Mouse (Mus musculus) CH12.LX (cell line): ENCODE measurements around the gene Lrrn4cl. TPM values are rescaled to one million over a fixed set of nuclear protein-coding genes. Genes with fewer than 3 reads are reported as not detected.

Source experiments
- DNase-seq: peaks from one replicate; pipeline ENCODE4 v3.0.0-alpha.2; 2013; ENCODE audit errors: extremely low read depth
- H3K27ac ChIP-seq: 2 replicates; pipeline ENCODE4 v1.5.1; 2012; ENCODE audit warnings: low read depth, mild to moderate bottlenecking, control low read depth, moderate library complexity; ENCODE audit not compliant: insufficient read depth
- H3K27me3 ChIP-seq: replicated peaks from 2 replicates; pipeline ENCODE3; 2012; ENCODE audit warnings: inconsistent platforms
- H3K36me3 ChIP-seq, 2 experiments: replicated peaks in 1 of 2; 2 replicates each; pipeline versions ENCODE3 to v1.6.1; 2012; ENCODE audit warnings: inconsistent platforms in 1 of 2, low read length in 1 of 2, mild to moderate bottlenecking in 1 of 2, mixed read lengths in 1 of 2, moderate library complexity in 1 of 2; ENCODE audit not compliant: control insufficient read depth in 1 of 2, insufficient read depth in 1 of 2
- H3K4me1 ChIP-seq, 2 experiments: 2 replicates each; pipeline ENCODE4 v1.6.1; 2012; ENCODE audit warnings: inconsistent platforms in 1 of 2, moderate library complexity in 1 of 2; ENCODE audit not compliant: insufficient read depth in 2 of 2, control insufficient read depth in 1 of 2
- H3K4me2 ChIP-seq: 2 replicates; pipeline ENCODE4 v1.6.1; 2012; ENCODE audit warnings: low read depth, mild to moderate bottlenecking, control low read depth; ENCODE audit not compliant: poor library complexity, insufficient read depth, severe bottlenecking
- H3K4me3 ChIP-seq, 3 experiments: fragments of 150-350 bp in 1 of 3; sonication (generic) in 1 of 3; replicated peaks in 1 of 3; 2 replicates each; pipeline versions ENCODE3 to v1.5.1; 2011 to 2012; ENCODE audit warnings: low read depth in 2 of 3, low read length in 2 of 3, mild to moderate bottlenecking in 2 of 3, moderate library complexity in 2 of 3, control low read depth in 1 of 3, improper control_type of control experiment in 1 of 3, inconsistent platforms in 1 of 3, mixed read lengths in 1 of 3; ENCODE audit not compliant: poor library complexity in 1 of 3
- H3K79me2 ChIP-seq: replicated peaks from 2 replicates; pipeline ENCODE4 v1.6.1; 2012; ENCODE audit warnings: mild to moderate bottlenecking, moderate library complexity; ENCODE audit not compliant: control insufficient read depth, poor library complexity, insufficient read depth, severe bottlenecking; ENCODE audit errors: extremely low read depth
- H3K9ac ChIP-seq: 2 replicates; pipeline ENCODE4 v1.6.1; 2012; ENCODE audit warnings: low read depth, mild to moderate bottlenecking, control low read depth, moderate library complexity; ENCODE audit not compliant: insufficient read depth
- H3K9me3 ChIP-seq: replicated peaks from 2 replicates; pipeline ENCODE3; 2012; ENCODE audit warnings: low read length, inconsistent platforms, mixed read lengths
- BHLHE40 ChIP-seq: IDR thresholded peaks from 2 replicates; pipeline ENCODE4 v1.6.1; 2011; ENCODE audit warnings: mild to moderate bottlenecking, low read depth, low read length, improper control_type of control experiment
- CHD1 ChIP-seq: IDR thresholded peaks from 2 replicates; pipeline ENCODE4 v1.6.1; 2012; ENCODE audit warnings: low read depth, low read length, improper control_type of control experiment, inconsistent platforms
- CHD2 ChIP-seq: IDR thresholded peaks from 2 replicates; pipeline ENCODE4 v1.6.1; 2011; ENCODE audit warnings: low read length, improper control_type of control experiment
- CTCF ChIP-seq, 2 experiments: IDR thresholded peaks in 1 of 2; conservative IDR thresholded peaks in 1 of 2; 2 replicates each; pipeline ENCODE4 v1.5.1; 2011 to 2012; ENCODE audit warnings: low read depth in 2 of 2, low read length in 2 of 2, improper control_type of control experiment in 1 of 2, inconsistent platforms in 1 of 2, mild to moderate bottlenecking in 1 of 2, moderate library complexity in 1 of 2
- E2F4 ChIP-seq: IDR thresholded peaks from 2 replicates; pipeline ENCODE4 v1.6.1; 2011; ENCODE audit warnings: low read depth, low read length, improper control_type of control experiment; ENCODE audit not compliant: insufficient replicate concordance
- ELF1 ChIP-seq: IDR thresholded peaks from 2 replicates; pipeline ENCODE4 v1.6.1; 2014; ENCODE audit warnings: low read depth, mild to moderate bottlenecking, inconsistent platforms, low read length, improper control_type of control experiment
- HCFC1 ChIP-seq: IDR thresholded peaks from 2 replicates; pipeline ENCODE4 v1.6.1; 2012; ENCODE audit warnings: low read depth, mild to moderate bottlenecking, inconsistent platforms, low read length, improper control_type of control experiment
- IRF4 ChIP-seq: IDR thresholded peaks from 2 replicates; pipeline ENCODE4 v1.6.1; 2014; ENCODE audit warnings: low read depth, mild to moderate bottlenecking, inconsistent platforms, low read length, improper control_type of control experiment
- JUN ChIP-seq: IDR thresholded peaks from 2 replicates; pipeline ENCODE4 v1.6.1; 2011; ENCODE audit warnings: low read depth, mild to moderate bottlenecking, low read length, improper control_type of control experiment, moderate library complexity; ENCODE audit not compliant: insufficient read depth
- JUND ChIP-seq: conservative IDR thresholded peaks from 2 replicates; pipeline ENCODE4 v1.6.1; 2011; ENCODE audit warnings: low read depth, low read length, improper control_type of control experiment
- KAT2A ChIP-seq: IDR thresholded peaks from 2 replicates; pipeline ENCODE4 v1.6.1; 2012; ENCODE audit warnings: low read length, improper control_type of control experiment, inconsistent platforms; ENCODE audit not compliant: insufficient replicate concordance
- MAFK ChIP-seq: IDR thresholded peaks from 2 replicates; pipeline ENCODE4 v1.6.1; 2011; ENCODE audit warnings: low read length, improper control_type of control experiment; ENCODE audit not compliant: insufficient replicate concordance
- MAZ ChIP-seq: IDR thresholded peaks from 2 replicates; pipeline ENCODE4 v1.6.1; 2012; ENCODE audit warnings: low read depth, mild to moderate bottlenecking, inconsistent platforms, low read length, improper control_type of control experiment, moderate library complexity
- MEF2A ChIP-seq: IDR thresholded peaks from 2 replicates; pipeline ENCODE4 v1.6.1; 2014; ENCODE audit warnings: low read depth, mild to moderate bottlenecking, inconsistent platforms, low read length, improper control_type of control experiment, borderline replicate concordance
- MXI1 ChIP-seq: IDR thresholded peaks from 2 replicates; pipeline ENCODE4 v1.6.1; 2011; ENCODE audit warnings: mild to moderate bottlenecking, low read depth, low read length, improper control_type of control experiment
- MYC ChIP-seq: IDR thresholded peaks from 2 replicates; pipeline ENCODE4 v1.6.1; 2011; ENCODE audit warnings: low read depth, mild to moderate bottlenecking, improper control_type of control experiment, low read length
- NELFE ChIP-seq: IDR thresholded peaks from 2 replicates; pipeline ENCODE4 v1.6.1; 2011; ENCODE audit warnings: low read depth, low read length, improper control_type of control experiment
- PAX5 ChIP-seq: IDR thresholded peaks from 2 replicates; pipeline ENCODE4 v1.6.1; 2012; ENCODE audit warnings: low read length, inconsistent platforms, mixed read lengths
- POLR2A ChIP-seq: IDR thresholded peaks from 2 replicates; pipeline ENCODE4 v1.6.1; 2011; ENCODE audit warnings: low read depth, mild to moderate bottlenecking, improper control_type of control experiment, low read length
- POLR2AphosphoS2 ChIP-seq: IDR thresholded peaks from 2 replicates; pipeline ENCODE4 v1.6.1; 2011; ENCODE audit warnings: low read depth, low read length, improper control_type of control experiment
- RAD21 ChIP-seq: IDR thresholded peaks from 2 replicates; pipeline ENCODE4 v1.6.1; 2011; ENCODE audit warnings: low read depth, mild to moderate bottlenecking, low read length, improper control_type of control experiment, moderate library complexity
- RCOR1 ChIP-seq: conservative IDR thresholded peaks from 2 replicates; pipeline ENCODE4 v1.6.1; 2012; ENCODE audit warnings: low read depth, mild to moderate bottlenecking, inconsistent platforms, low read length, improper control_type of control experiment
- SIN3A ChIP-seq: IDR thresholded peaks from 2 replicates; pipeline ENCODE4 v1.6.1; 2012; ENCODE audit warnings: low read length, improper control_type of control experiment, inconsistent platforms
- TBP ChIP-seq: conservative IDR thresholded peaks from 2 replicates; pipeline ENCODE4 v1.6.1; 2011; ENCODE audit warnings: low read depth, low read length, improper control_type of control experiment
- TCF12 ChIP-seq: IDR thresholded peaks from 2 replicates; pipeline ENCODE4 v1.6.1; 2014; ENCODE audit warnings: low read depth, mild to moderate bottlenecking, inconsistent platforms, low read length, improper control_type of control experiment
- UBTF ChIP-seq: IDR thresholded peaks from 2 replicates; pipeline ENCODE4 v1.6.1; 2012; ENCODE audit warnings: low read depth, mild to moderate bottlenecking, inconsistent platforms, low read length, improper control_type of control experiment, moderate library complexity
- USF1 ChIP-seq: IDR thresholded peaks from 2 replicates; pipeline ENCODE4 v1.6.1; 2014; ENCODE audit warnings: low read depth, mild to moderate bottlenecking, inconsistent platforms, low read length, improper control_type of control experiment
- USF2 ChIP-seq: conservative IDR thresholded peaks from 2 replicates; pipeline ENCODE4 v1.6.1; 2011; ENCODE audit warnings: low read depth, low read length, improper control_type of control experiment
- ZC3H11A ChIP-seq: IDR thresholded peaks from 2 replicates; pipeline ENCODE4 v1.6.1; 2012; ENCODE audit warnings: low read depth, mild to moderate bottlenecking, inconsistent platforms, low read length, improper control_type of control experiment
- ZKSCAN1 ChIP-seq: IDR thresholded peaks from 2 replicates; pipeline ENCODE4 v1.6.1; 2012; ENCODE audit warnings: low read depth, inconsistent platforms, low read length, improper control_type of control experiment, borderline replicate concordance
- ZMIZ1 ChIP-seq: IDR thresholded peaks from 2 replicates; pipeline ENCODE4 v1.6.1; 2012; ENCODE audit warnings: low read depth, mild to moderate bottlenecking, inconsistent platforms, low read length, improper control_type of control experiment
- ZNF384 ChIP-seq: IDR thresholded peaks from 2 replicates; pipeline ENCODE4 v1.6.1; 2012; ENCODE audit warnings: low read depth, low read length, improper control_type of control experiment, inconsistent platforms
- dilution Hi-C: fragments of 300-500 bp; cut with MboI; formaldehyde crosslinking; loops from 2 replicates; pipeline ENCODE4 v1.14.3; 2020; ENCODE audit warnings: low sequenced_read_pairs; ENCODE audit not compliant: extremely low pct_unique_long_range_greater_than_20kb, extremely low pct_ligation_motif_present
- in situ Hi-C: fragments of 300-500 bp; cut with MboI; formaldehyde crosslinking; loops from 3 replicates; pipeline ENCODE4 v1.14.3; 2019; ENCODE audit warnings: low sequenced_read_pairs, low pct_ligation_motif_present, low pct_unique_long_range_greater_than_20kb, mixed read lengths
- polyA plus RNA-seq: library from polyadenylated mRNA; unstranded; fragments of >175 nt; gene quantifications from 2 replicates; pipeline ENCODE4 v1.2.1, GENCODE M21; 2012; ENCODE audit warnings: low read depth; ENCODE audit not compliant: insufficient read length
- total RNA-seq, 2 experiments: library from RNA; depleted of rRNA; stranded (reverse); fragments of 300-350 nt in 1 of 2; fragments of >200 nt in 1 of 2; gene quantifications; 2 replicates each; pipeline ENCODE4 v1.2.3; 2012 to 2014

The Lrrn4cl gene
- total and polyA plus RNA-seq, 3 experiments, result 0.17 to 0.41 (median 0.31) TPM

DNA sequence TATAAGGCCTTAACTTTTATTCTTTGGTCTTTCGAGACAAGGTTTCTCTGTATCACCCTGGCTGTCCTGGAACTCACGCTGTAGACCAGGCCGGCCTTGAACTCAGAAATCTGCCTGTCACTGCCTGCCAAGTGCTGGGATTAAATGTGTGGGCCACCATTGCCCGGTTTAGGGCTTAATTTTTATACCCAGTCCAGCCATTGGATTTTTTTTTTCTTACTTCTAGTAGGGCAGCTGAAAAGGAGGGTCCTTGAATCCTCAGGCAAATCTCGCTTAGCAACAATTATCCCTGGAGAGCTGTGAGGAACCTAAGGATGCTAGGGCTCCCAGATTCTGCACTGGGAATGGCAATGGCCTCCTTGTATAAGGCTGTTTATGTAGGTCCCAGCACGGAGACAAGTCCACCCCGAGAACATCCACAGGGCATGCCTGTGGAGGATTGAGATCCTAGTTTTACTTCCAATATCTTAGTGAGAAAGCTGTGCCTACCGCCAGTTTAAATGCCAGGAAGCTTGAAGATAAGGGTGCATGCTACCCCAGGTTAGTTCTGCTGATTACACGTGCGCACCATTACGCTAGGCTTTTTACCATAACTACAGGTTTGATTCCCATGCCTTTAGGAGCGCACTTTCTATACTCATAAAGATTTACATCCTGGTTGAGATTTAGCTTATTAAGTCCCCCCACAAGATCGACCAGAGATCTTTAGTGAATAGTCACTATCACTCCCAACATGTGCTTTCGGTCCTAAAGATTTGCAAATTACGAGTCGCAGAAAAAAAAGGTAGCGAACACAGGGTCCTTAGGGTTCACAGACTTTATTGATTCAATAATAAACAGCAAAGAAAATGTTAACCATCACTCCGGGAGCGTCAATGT is 37.3 kb downstream of the Lrrn4cl start (continued):
- TF ChIP-seq ELF1 (no peak), RCOR1 (no peak), CHD2 (no peak; the same call in 1 of the 2 replicates), IRF4 (no peak), E2F4 (no peak), ZNF384 (no peak), CTCF (conservative IDR thresholded peaks at IDR 0.05 in 1 of 2, IDR thresholded peaks at IDR 0.05 in 1 of 2; ENCODE audit: low read depth in 2 of 2, low read length in 2 of 2) (no peak), RAD21 (no peak), SIN3A (no peak; the same call in 1 of the 2 replicates), MAZ (0 out of 2 replicates have a peak, but pooled peaks have one; percentile 3), NELFE (no peak), ZKSCAN1 (no peak), UBTF (no peak), MAFK (no peak)

DNA sequence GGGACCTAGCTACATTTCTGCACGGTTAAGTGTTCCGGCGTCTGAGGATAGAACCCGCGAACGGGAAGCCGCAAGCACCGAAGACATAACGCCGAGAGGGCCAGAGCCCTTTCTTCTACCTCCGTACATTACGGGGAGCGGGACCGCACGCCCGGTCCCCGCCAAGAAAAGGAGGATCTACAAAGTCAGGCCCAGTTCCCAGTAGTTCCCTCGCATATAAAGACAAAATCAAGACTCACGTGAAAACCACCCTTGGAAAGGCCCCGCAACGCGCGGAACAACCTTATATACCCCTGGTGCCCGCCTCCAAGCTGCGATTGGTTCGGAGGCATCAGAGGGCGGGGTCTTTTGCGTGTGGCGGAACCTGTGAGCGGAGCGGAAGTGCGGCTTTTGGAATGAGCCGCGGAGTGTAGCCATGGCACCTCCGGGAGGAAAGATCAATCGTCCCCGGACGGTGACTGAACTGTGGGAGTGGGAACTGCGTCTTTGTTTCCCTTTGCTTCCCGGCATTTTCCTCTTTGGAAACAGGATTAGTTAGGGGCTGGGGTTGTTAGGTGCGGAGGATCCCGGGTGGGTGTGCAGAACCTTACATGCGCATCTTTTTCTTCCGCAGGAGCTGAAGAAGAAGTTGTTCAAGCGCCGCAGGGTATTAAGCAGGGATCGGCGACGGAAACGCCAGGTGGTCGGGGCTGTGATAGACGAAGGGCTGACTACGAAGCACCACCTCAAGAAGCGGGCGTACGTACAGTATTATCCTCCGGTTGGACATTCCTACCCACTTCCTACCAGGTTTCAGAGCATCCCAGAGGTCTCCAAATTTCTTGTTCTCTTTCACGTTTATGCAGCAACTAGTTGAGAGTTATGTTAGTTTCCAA is 38.2 kb downstream of the Lrrn4cl start, which contains the start of the genes 1810009A15Rik and Gm49416:
Gene 1810009A15Rik, plus strand, starts transcription at position 343 of the 875 bp plus-strand sequence.
Gene Gm49416, plus strand, starts transcription at position 416 of the 875 bp plus-strand sequence.
- DNase-seq, result peak; percentile 97
- peak within 1 kb of the TSS; percentile 72 to 81 (median 77) for H3K4me3 ChIP-seq
- dilution Hi-C loops, result no loop called here
- peaks cover 35% of the 10 kb centered on the region for H3K79me2 ChIP-seq
- H3K27ac ChIP-seq, result peak within 1 kb of the TSS; percentile 50; the same call in 1 of the 2 replicates
- H3K36me3 ChIP-seq, result peaks cover 14 to 22% of the 10 kb centered on the region in 2 experiments
- peak within 1 kb of the TSS; percentile 66 for H3K4me2 ChIP-seq
- H3K9ac ChIP-seq, result peak within 1 kb of the TSS; percentile 95
- in situ Hi-C loops, result no loop called here
- H3K27me3 ChIP-seq, result no peaks in the 10 kb centered on the region
- peaks cover 0 to 30% of the 10 kb centered on the region in 2 experiments; a peak in 2 of 4 replicates for H3K4me1 ChIP-seq
- no peaks in the 10 kb centered on the region for H3K9me3 ChIP-seq
- TF ChIP-seq CHD2 (no peak), BHLHE40 (peak; percentile 90), ZNF384 (no peak), TCF12 (peak; percentile 93), JUND (no peak), ZKSCAN1 (no peak), E2F4 (peak; percentile 52; the same call in 1 of the 2 replicates), ZC3H11A (no peak), MEF2A (peak; percentile 63), MXI1 (peak; percentile 89), ELF1 (peak; percentile 91), USF2 (no peak), UBTF (no peak), ZMIZ1 (peak; percentile 97), PAX5 (no peak), RCOR1 (no peak; the same call in 1 of the 2 replicates), IRF4 (no peak), TBP (peak; percentile 98), JUN (no peak), POLR2AphosphoS2 (peak; percentile 96), RAD21 (no peak), POLR2A (peak; percentile 99), KAT2A (peak; percentile 67; the same call in 1 of the 2 replicates), CHD1 (no peak; the same call in 1 of the 2 replicates), USF1 (no peak), HCFC1 (peak; percentile 81), MYC (peak; percentile 74; the same call in 1 of the 2 replicates)
